In genomic region chr15:8658086-8658980, GRCm38 (mm10) we compare ENCODE assay signal across 9 mouse cellular contexts. TPM values are rescaled to one million over a fixed set of nuclear protein-coding genes. Genes with fewer than 3 reads are reported as not detected.
DNase-seq lines count a peak whose midpoint lies in the region; ATAC-seq lines count a peak whose summit lies in the region.
"Had no signal": no experiment of that assay in that cellular context is flagged by ENCODE, and none has a peak within 500 bp of the region (broad histone marks: within the 10 kb centered on the region; RNA-seq: fewer than 3 reads in every experiment).

No protein-coding gene starts in this region.

- no peak overlapping the region for H3K4me2 ChIP-seq in hindbrain, embryonic 16.5 days (ENCODE audit: low read length)
- no peak overlapping the region for H3K4me2 ChIP-seq in heart, embryonic 12.5 days
- no peak overlapping the region for H3K4me2 ChIP-seq in liver, embryonic 16.5 days (ENCODE audit: low read depth, low read length)

- ATAC-seq in hindbrain, embryonic 16.5 days, result no peak
- ATAC-seq in heart, embryonic 12.5 days (ENCODE audit: insufficient number of reproducible peaks, low FRiP score), result peak; percentile 77
- peak; percentile 63; the same call in 1 of the 2 replicates for ATAC-seq in liver, embryonic 16.5 days (ENCODE audit: low read depth)

- no peaks in the 10 kb centered on the region for H3K36me3 ChIP-seq in hindbrain, embryonic 10.5 days
- no peaks in the 10 kb centered on the region for H3K36me3 ChIP-seq in hindbrain, embryonic 16.5 days (ENCODE audit: control insufficient read depth, insufficient read depth, low read length)
- H3K36me3 ChIP-seq in heart, embryonic 12.5 days, result no peaks in the 10 kb centered on the region
- no peaks in the 10 kb centered on the region for H3K36me3 ChIP-seq in liver, embryonic 16.5 days (ENCODE audit: control insufficient read depth, insufficient read depth)

- no peaks in the 10 kb centered on the region for H3K9me3 ChIP-seq in hindbrain, embryonic 10.5 days
- no peaks in the 10 kb centered on the region for H3K9me3 ChIP-seq in hindbrain, embryonic 16.5 days (ENCODE audit: control insufficient read depth, low read length)
- no peaks in the 10 kb centered on the region for H3K9me3 ChIP-seq in heart, embryonic 12.5 days (replicated peaks)
- H3K9me3 ChIP-seq in liver, embryonic 16.5 days (replicated peaks; ENCODE audit: control insufficient read depth, low read length), result no peaks in the 10 kb centered on the region

- WGBS in hindbrain, embryonic 10.5 days, result 69% methylated on average over 8 of the region's 8 CpGs
- 45% methylated on average over 8 of the region's 8 CpGs for WGBS in hindbrain, embryonic 16.5 days
- WGBS in heart, embryonic 12.5 days, result 66% methylated on average over 8 of the region's 8 CpGs
- 54% methylated on average over 8 of the region's 8 CpGs for WGBS in liver, embryonic 16.5 days (ENCODE audit: insufficient replicate concordance)

- DNase-seq in hindbrain, embryonic 10.5 days (ENCODE audit: low spot score), result peak; percentile 16
- peak; percentile 49 for DNase-seq in brain, adult 2 months (ENCODE audit: low read depth, low spot score)
- no peak for DNase-seq in adrenal gland, adult 8-10 months
- DNase-seq in kidney, postnatal 36 days, result no peak
- DNase-seq in gastrocnemius, postnatal 25 days, result no peak
- DNase-seq: right cerebral cortex, postnatal 25 days had no signal

- H3K27me3 ChIP-seq in hindbrain, embryonic 10.5 days (ENCODE audit: insufficient read depth, poor library complexity, severe bottlenecking), result no peaks in the 10 kb centered on the region
- no peaks in the 10 kb centered on the region for H3K27me3 ChIP-seq in hindbrain, embryonic 16.5 days (replicated peaks; ENCODE audit: control insufficient read depth, insufficient read depth, low read length)
- H3K27me3 ChIP-seq in heart, embryonic 12.5 days (replicated peaks), result no peaks in the 10 kb centered on the region
- H3K27me3 ChIP-seq in liver, embryonic 16.5 days (ENCODE audit: control insufficient read depth, insufficient read depth, low read depth, low read length), result no peaks in the 10 kb centered on the region

- H3K4me1 ChIP-seq in hindbrain, embryonic 10.5 days (replicated peaks), result peaks cover 35% of the 10 kb centered on the region
- peaks cover 13% of the 10 kb centered on the region for H3K4me1 ChIP-seq in hindbrain, embryonic 16.5 days (ENCODE audit: control insufficient read depth, insufficient read depth, low read depth, low read length)
- H3K4me1 ChIP-seq in heart, embryonic 12.5 days (replicated peaks), result peaks cover 49% of the 10 kb centered on the region
- H3K4me1 ChIP-seq in liver, embryonic 16.5 days (ENCODE audit: control insufficient read depth, low read depth, low read length), result peaks cover 3% of the 10 kb centered on the region; the same call in 1 of the 2 replicates

- no peak overlapping the region for H3K9ac ChIP-seq in hindbrain, embryonic 16.5 days (ENCODE audit: low read depth, low read length)
- H3K9ac ChIP-seq in heart, embryonic 12.5 days, result no peak overlapping the region
- H3K9ac ChIP-seq in liver, embryonic 16.5 days (ENCODE audit: low read depth, low read length), result no peak overlapping the region

- peak overlapping the region; percentile 69 for H3K27ac ChIP-seq in hindbrain, embryonic 10.5 days
- no peak overlapping the region; the same call in 1 of the 2 replicates for H3K27ac ChIP-seq in hindbrain, embryonic 16.5 days (ENCODE audit: low read depth, low read length)
- peak overlapping the region; percentile 4; the same call in 1 of the 2 replicates for H3K27ac ChIP-seq in heart, embryonic 12.5 days (ENCODE audit: poor library complexity, severe bottlenecking)
- H3K27ac ChIP-seq in liver, embryonic 16.5 days (ENCODE audit: low read length), result no peak overlapping the region

- no peak overlapping the region for H3K4me3 ChIP-seq in hindbrain, embryonic 10.5 days
- H3K4me3 ChIP-seq in hindbrain, embryonic 16.5 days (ENCODE audit: low read length), result no peak overlapping the region
- H3K4me3 ChIP-seq in heart, embryonic 12.5 days, result no peak overlapping the region
- no peak overlapping the region for H3K4me3 ChIP-seq in liver, embryonic 16.5 days (ENCODE audit: low read depth, low read length)

RNA-seq across cellular contexts. Expression of gene Slc1a3, which starts 52.2 kb away (rescaled TPM):
- polyA plus RNA-seq in hindbrain, embryonic 10.5 days (2016; fragmentation: Nextera tagmentation; extraction: Ambion mirVana), result 26.1 and 28.2 TPM in 2 replicates
- polyA plus RNA-seq in hindbrain, embryonic 16.5 days (2015; fragmentation: Nextera tagmentation; extraction: Ambion mirVana), result 256 and 264 TPM in 2 replicates
- polyA plus RNA-seq in heart, embryonic 12.5 days (2016; fragmentation: Nextera tagmentation; extraction: Ambion mirVana), result 19.7 and 19.9 TPM in 2 replicates
- polyA plus RNA-seq in liver, embryonic 16.5 days (2015; fragmentation: Nextera tagmentation; extraction: Ambion mirVana), result 0.18 and 0.47 TPM in 2 replicates
- 10 to 100 TPM in 3 of 4 experiments, 1 to 10 TPM in 1; 5.7 to 19.4 (median 16.8) TPM for total RNA-seq in adrenal gland, adult 8-10 months (2022)
- 1 to 10 TPM; 1.4 to 6.4 TPM for total RNA-seq in gastrocnemius, postnatal 25 days (2021)

Comparison
In these comparisons a context has a peak if more than half of its experiments do, and no peak if none do; other contexts are left out.
1. H3K27ac ChIP-seq: peak in hindbrain, embryonic 10.5 days (single experiment) and heart, embryonic 12.5 days (single experiment); none in hindbrain, embryonic 16.5 days (single experiment) and liver, embryonic 16.5 days (single experiment).
2. DNase-seq: peak in hindbrain, embryonic 10.5 days (single experiment) and brain, adult 2 months (single experiment); none in adrenal gland, adult 8-10 months (single experiment), kidney, postnatal 36 days (0 of 2) and gastrocnemius, postnatal 25 days (single experiment).
3. RNA of gene Slc1a3, which starts 52.2 kb away (polyA plus RNA-seq): 256 to 264 TPM in hindbrain, embryonic 16.5 days, 26.1 to 28.2 TPM in hindbrain, embryonic 10.5 days and 19.7 to 19.9 TPM in heart, embryonic 12.5 days; 0.18 to 0.47 TPM in liver, embryonic 16.5 days; every median in the first group is over 10 times any median in the second.